In the genomic region with DNA sequence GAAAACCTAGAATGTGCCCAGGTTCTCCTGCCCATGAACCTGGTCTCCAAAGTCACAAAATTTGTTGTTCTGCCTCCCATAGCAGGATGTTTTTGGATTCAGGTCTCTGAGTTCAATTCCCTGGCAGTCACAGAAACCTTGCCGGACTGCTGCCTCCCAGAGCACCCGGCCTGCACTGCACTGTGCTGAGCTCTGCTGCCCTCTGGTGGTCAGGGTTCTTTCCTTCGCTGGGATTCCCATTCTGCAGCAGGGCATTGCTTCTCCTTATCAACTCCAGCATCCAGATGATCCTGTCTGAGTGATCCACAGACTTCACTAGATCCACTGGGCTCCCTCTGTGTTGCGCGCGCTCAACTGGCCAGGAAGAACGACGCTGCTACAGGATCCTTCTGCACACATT, we compare ENCODE assay signal across 8 mouse cellular contexts. TPM values are rescaled to one million over a fixed set of nuclear protein-coding genes. Genes with fewer than 3 reads are reported as not detected.
DNase-seq lines count a peak whose midpoint lies in the region; ATAC-seq lines count a peak whose summit lies in the region.

No protein-coding gene starts in this region.

- ATAC-seq in erythroid progenitor cell, adult 5-6 weeks (replicated peaks; ENCODE audit: low FRiP score, poor library complexity, severe bottlenecking) = 0 out of 2 replicates have a peak, but pooled peaks have one; percentile 57

- DNase-seq in heart, adult 11 months = peak; percentile 80
- no peak for DNase-seq in heart, postnatal 25 days (ENCODE audit: low spot score)
- peak; percentile 16 for DNase-seq in brain, embryonic 18.5 days (ENCODE audit: low read depth, low spot score)
- peak; percentile 45 to 72 for DNase-seq in heart, postnatal 36 days
- DNase-seq in layer of hippocampus, adult 18-20 months (ENCODE audit: low spot score in 2 of 2) = peak; percentile 57 to 80
- peak; percentile 66 for DNase-seq in lung, postnatal 36 days
- peak; percentile 81 to 82 for DNase-seq in right cerebral cortex, adult 2 months (ENCODE audit: low spot score in 2 of 2)

- intact Hi-C loops in heart, postnatal 25 days (cut with DNase I) = no loop called here
- intact Hi-C loops in heart, postnatal 36 days (cut with DNase I) = loop anchor here (5.0 kb wide), 1 partner anchor 140 kb away; no protein-coding TSS in a partner anchor

RNA-seq across cellular contexts. Expression of a gene that starts 22.9 kb away (rescaled TPM):
- total RNA-seq in heart, postnatal 25 days (2021) = not detected
- total RNA-seq in erythroid progenitor cell, adult 5-6 weeks (2015; ENCODE audit: low replicate concordance) = not detected in 2 replicates
- total RNA-seq in erythroid progenitor cell, adult 5-6 weeks (2017; ENCODE audit: low replicate concordance) = not detected in 2 replicates
- not detected for total RNA-seq in heart, postnatal 36 days (2021)
- total RNA-seq in layer of hippocampus, adult 18-20 months (2021) = 10 to 100 TPM; 36.6 to 37.5 TPM

RNA-seq across cellular contexts. Expression of a gene that starts 41.6 kb away (rescaled TPM):
- not detected for total RNA-seq in heart, postnatal 25 days (2021)
- total RNA-seq in erythroid progenitor cell, adult 5-6 weeks (2015; ENCODE audit: low replicate concordance) = not detected in 2 replicates
- total RNA-seq in erythroid progenitor cell, adult 5-6 weeks (2017; ENCODE audit: low replicate concordance) = not detected in 2 replicates
- not detected for total RNA-seq in heart, postnatal 36 days (2021)
- total RNA-seq in layer of hippocampus, adult 18-20 months (2021) = not detected

Comparison
In these comparisons a context has a peak if more than half of its experiments do, and no peak if none do; other contexts are left out.
1. RNA of a gene that starts 22.9 kb away (total RNA-seq): 36.6 to 37.5 TPM in layer of hippocampus, adult 18-20 months; not detected in heart, postnatal 25 days, not detected in erythroid progenitor cell, adult 5-6 weeks and not detected in heart, postnatal 36 days; every median in the first group is over 10 times any median in the second.